Mouse (Mus musculus) MEL (cell line): ENCODE measurements around the gene Slc15a5. TPM values are rescaled to one million over a fixed set of nuclear protein-coding genes. Genes with fewer than 3 reads are reported as not detected.

Experiments used
- DNase-seq: peaks from one replicate; pipeline ENCODE4 v3.0.0; 2011; ENCODE audit warnings: low read depth, low spot score
- H3K27ac ChIP-seq: 2 replicates; pipeline ENCODE4 v1.5.1; 2012; ENCODE audit warnings: low read depth, mild to moderate bottlenecking, control low read depth, low read length, moderate library complexity; ENCODE audit not compliant: control insufficient read depth
- H3K27me3 ChIP-seq, 2 experiments: fragments of 150-350 bp in 1 of 2; sonication (generic) in 1 of 2; 2 replicates each; pipeline ENCODE4 v1.6.1; 2012; ENCODE audit warnings: low read length in 2 of 2, mild to moderate bottlenecking in 2 of 2, improper control_type of control experiment in 1 of 2, moderate library complexity in 1 of 2; ENCODE audit not compliant: insufficient read depth in 2 of 2, control insufficient read depth in 1 of 2
- H3K36me3 ChIP-seq, 2 experiments: 2 replicates each; pipeline ENCODE4 v1.6.1; 2012 to 2014; ENCODE audit warnings: low read length in 2 of 2, improper control_type of control experiment in 1 of 2, inconsistent platforms in 1 of 2, mild to moderate bottlenecking in 1 of 2; ENCODE audit not compliant: insufficient read depth in 2 of 2, control insufficient read depth in 1 of 2
- H3K4me1 ChIP-seq, 2 experiments: fragments of 150-350 bp in 1 of 2; sonication (generic) in 1 of 2; 2 replicates each; pipeline ENCODE4 v1.6.1; 2012; ENCODE audit warnings: low read length in 2 of 2, improper control_type of control experiment in 1 of 2, mild to moderate bottlenecking in 1 of 2; ENCODE audit not compliant: insufficient read depth in 2 of 2, control insufficient read depth in 1 of 2
- H3K4me3 ChIP-seq, 2 experiments: fragments of 150-350 bp in 1 of 2; sonication (generic) in 1 of 2; 2 replicates each; pipeline ENCODE4 v1.5.1; 2012; ENCODE audit warnings: low read depth in 2 of 2, low read length in 2 of 2, mild to moderate bottlenecking in 2 of 2, moderate library complexity in 2 of 2, control low read depth in 1 of 2, improper control_type of control experiment in 1 of 2; ENCODE audit not compliant: control insufficient read depth in 1 of 2, insufficient read depth in 1 of 2
- H3K79me2 ChIP-seq: 2 replicates; pipeline ENCODE4 v1.6.1; 2012; ENCODE audit warnings: mild to moderate bottlenecking, low read length, moderate library complexity; ENCODE audit not compliant: control insufficient read depth, poor library complexity, insufficient read depth
- H3K9ac ChIP-seq: 2 replicates; pipeline ENCODE4 v1.6.1; 2012; ENCODE audit warnings: low read depth, mild to moderate bottlenecking, control low read depth, low read length, moderate library complexity; ENCODE audit not compliant: control insufficient read depth, poor library complexity, severe bottlenecking
- H3K9me3 ChIP-seq: fragments of 150-350 bp; sonication (generic); replicated peaks from 2 replicates; pipeline ENCODE4 v1.6.1; 2012; ENCODE audit warnings: mild to moderate bottlenecking, low read length, improper control_type of control experiment, moderate library complexity; ENCODE audit not compliant: insufficient read depth
- BHLHE40 ChIP-seq: IDR thresholded peaks from 2 replicates; pipeline ENCODE4 v1.6.1; 2012; ENCODE audit warnings: low read depth, mild to moderate bottlenecking, inconsistent platforms, low read length, improper control_type of control experiment, borderline replicate concordance
- CHD1 ChIP-seq: IDR thresholded peaks from 2 replicates; pipeline ENCODE4 v1.6.1; 2012; ENCODE audit warnings: low read depth, mild to moderate bottlenecking, inconsistent platforms, low read length, improper control_type of control experiment
- EP300 ChIP-seq, 2 experiments: IDR thresholded peaks; 2 replicates each; pipeline ENCODE4 v1.6.1; 2011; ENCODE audit warnings: improper control_type of control experiment in 2 of 2, low read length in 2 of 2, low read depth in 1 of 2, mild to moderate bottlenecking in 1 of 2
- ETS1 ChIP-seq: IDR thresholded peaks from 2 replicates; pipeline ENCODE4 v1.6.1; 2012; ENCODE audit warnings: low read depth, mild to moderate bottlenecking, inconsistent platforms, low read length, improper control_type of control experiment, moderate library complexity
- GABPA ChIP-seq: IDR thresholded peaks from 2 replicates; pipeline ENCODE4 v1.6.1; 2012; ENCODE audit warnings: low read depth, mild to moderate bottlenecking, inconsistent platforms, low read length, improper control_type of control experiment, moderate library complexity
- JUND ChIP-seq: IDR thresholded peaks from 2 replicates; pipeline ENCODE4 v1.6.1; 2011; ENCODE audit warnings: low read depth, mild to moderate bottlenecking, improper control_type of control experiment, low read length
- MAFK ChIP-seq: IDR thresholded peaks from 2 replicates; pipeline ENCODE4 v1.6.1; 2011; ENCODE audit warnings: low read depth, mild to moderate bottlenecking, low read length, improper control_type of control experiment, borderline replicate concordance
- MAX ChIP-seq: IDR thresholded peaks from 2 replicates; pipeline ENCODE4 v1.6.1; 2011; ENCODE audit warnings: low read length, improper control_type of control experiment
- MEF2A ChIP-seq: IDR thresholded peaks from 2 replicates; pipeline ENCODE4 v1.6.1; 2014; ENCODE audit warnings: low read depth, mild to moderate bottlenecking, inconsistent platforms, low read length, improper control_type of control experiment; ENCODE audit not compliant: poor library complexity, insufficient replicate concordance, severe bottlenecking; ENCODE audit errors: extremely low read depth
- NELFE ChIP-seq: IDR thresholded peaks from 2 replicates; pipeline ENCODE4 v1.6.1; 2011; ENCODE audit warnings: low read depth, low read length, improper control_type of control experiment
- POLR2A ChIP-seq, 2 experiments: IDR thresholded peaks; 2 replicates each; pipeline ENCODE4 v1.6.1; 2011 to 2012; ENCODE audit warnings: low read length in 2 of 2, mild to moderate bottlenecking in 2 of 2, control low read depth in 1 of 2, improper control_type of control experiment in 1 of 2, low read depth in 1 of 2, moderate library complexity in 1 of 2; ENCODE audit not compliant: control insufficient read depth in 1 of 2, insufficient read depth in 1 of 2, poor library complexity in 1 of 2
- POLR2AphosphoS2 ChIP-seq: IDR thresholded peaks from 2 replicates; pipeline ENCODE4 v1.6.1; 2011; ENCODE audit warnings: low read length, improper control_type of control experiment
- RAD21 ChIP-seq: IDR thresholded peaks from 2 replicates; pipeline ENCODE4 v1.6.1; 2011; ENCODE audit warnings: mild to moderate bottlenecking, low read depth, low read length, improper control_type of control experiment
- RCOR1 ChIP-seq: IDR thresholded peaks from 2 replicates; pipeline ENCODE4 v1.6.1; 2012; ENCODE audit warnings: low read depth, mild to moderate bottlenecking, inconsistent platforms, low read length, improper control_type of control experiment
- SIN3A ChIP-seq: IDR thresholded peaks from 2 replicates; pipeline ENCODE4 v1.6.1; 2012; ENCODE audit warnings: low read length, improper control_type of control experiment, inconsistent platforms
- SMC3 ChIP-seq: IDR thresholded peaks from 2 replicates; pipeline ENCODE4 v1.6.1; 2011; ENCODE audit warnings: low read depth, low read length, improper control_type of control experiment
- TBP ChIP-seq: IDR thresholded peaks from 2 replicates; pipeline ENCODE4 v1.8.0; 2011; ENCODE audit warnings: low read depth, low read length, improper control_type of control experiment
- TCF12 ChIP-seq: IDR thresholded peaks from 2 replicates; pipeline ENCODE4 v1.6.1; 2014; ENCODE audit warnings: low read depth, mild to moderate bottlenecking, inconsistent platforms, low read length, improper control_type of control experiment, moderate library complexity
- UBTF ChIP-seq: IDR thresholded peaks from 2 replicates; pipeline ENCODE4 v1.6.1; 2012; ENCODE audit warnings: low read depth, mild to moderate bottlenecking, inconsistent platforms, low read length, improper control_type of control experiment, moderate library complexity, borderline replicate concordance; ENCODE audit not compliant: insufficient read depth
- USF1 ChIP-seq: IDR thresholded peaks from 2 replicates; pipeline ENCODE4 v1.6.1; 2014; ENCODE audit warnings: low read depth, mild to moderate bottlenecking, inconsistent platforms, low read length, improper control_type of control experiment, moderate library complexity
- ZC3H11A ChIP-seq: IDR thresholded peaks from 2 replicates; pipeline ENCODE4 v1.6.1; 2012; ENCODE audit warnings: low read depth, mild to moderate bottlenecking, inconsistent platforms, low read length, improper control_type of control experiment
- ZKSCAN1 ChIP-seq: IDR thresholded peaks from 2 replicates; pipeline ENCODE4 v1.6.1; 2012; ENCODE audit warnings: low read depth, mild to moderate bottlenecking, inconsistent platforms, low read length, improper control_type of control experiment, moderate library complexity
- ZMIZ1 ChIP-seq: IDR thresholded peaks from 2 replicates; pipeline ENCODE4 v1.6.1; 2012; ENCODE audit warnings: low read depth, mild to moderate bottlenecking, inconsistent platforms, low read length, improper control_type of control experiment, moderate library complexity
- ZNF384 ChIP-seq: IDR thresholded peaks from 2 replicates; pipeline ENCODE4 v1.6.1; 2012; ENCODE audit warnings: low read depth, mild to moderate bottlenecking, inconsistent platforms, low read length, improper control_type of control experiment
- polyA plus RNA-seq, 2 experiments: library from polyadenylated mRNA; stranded (reverse) in 1 of 2; unstranded in 1 of 2; fragments of >175 nt in 1 of 2; fragments of >200 nt in 1 of 2; gene quantifications; 2 replicates each; pipeline versions ENCODE4 v1.2.1 to v1.2.4; 2012; ENCODE audit warnings: low replicate concordance in 2 of 2, low read depth in 1 of 2; ENCODE audit not compliant: insufficient read length in 2 of 2, insufficient read depth in 1 of 2, missing spikeins in 1 of 2
- total RNA-seq: library from RNA; depleted of rRNA; stranded (reverse); fragments of 300-350 nt; gene quantifications from 2 replicates; pipeline ENCODE4 v1.2.3, GENCODE M21; 2012

The Slc15a5 gene
- total and polyA plus RNA-seq, 3 experiments: not detected

DNA sequence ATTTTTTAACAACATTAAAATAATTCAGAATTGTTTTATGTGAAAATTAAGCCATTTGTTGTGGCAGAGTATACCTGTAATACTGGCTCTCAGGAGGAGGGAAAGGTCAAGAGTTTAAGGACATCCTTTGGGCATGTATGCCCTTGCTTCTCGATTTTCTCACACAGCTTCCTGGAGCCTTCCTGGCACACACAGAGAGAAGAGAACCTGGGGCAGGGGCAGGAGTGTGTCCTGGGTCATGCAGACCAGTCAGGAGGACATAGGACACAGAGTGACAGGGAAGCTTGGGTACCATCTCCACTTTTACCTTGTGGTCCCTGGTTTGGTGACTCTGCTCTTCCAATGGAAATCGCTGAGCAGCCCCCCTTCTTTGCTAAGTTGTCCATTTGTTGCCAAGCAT is 6.2 kb downstream of the Slc15a5 start:
- Histone ChIP-seq H3K9me3 (no peaks in the 10 kb centered on the region), H3K27me3 (no peaks in the 10 kb centered on the region), H3K79me2 (no peaks in the 10 kb centered on the region), H3K9ac (no peak overlapping the region), H3K36me3 (no peaks in the 10 kb centered on the region), H3K4me1 (no peaks in the 10 kb centered on the region), H3K27ac (no peak overlapping the region), H3K4me3 (no peak overlapping the region)
- no peak for TF ChIP-seq RCOR1
- no peak for TF ChIP-seq ZMIZ1
- DNase-seq: no peak

DNA sequence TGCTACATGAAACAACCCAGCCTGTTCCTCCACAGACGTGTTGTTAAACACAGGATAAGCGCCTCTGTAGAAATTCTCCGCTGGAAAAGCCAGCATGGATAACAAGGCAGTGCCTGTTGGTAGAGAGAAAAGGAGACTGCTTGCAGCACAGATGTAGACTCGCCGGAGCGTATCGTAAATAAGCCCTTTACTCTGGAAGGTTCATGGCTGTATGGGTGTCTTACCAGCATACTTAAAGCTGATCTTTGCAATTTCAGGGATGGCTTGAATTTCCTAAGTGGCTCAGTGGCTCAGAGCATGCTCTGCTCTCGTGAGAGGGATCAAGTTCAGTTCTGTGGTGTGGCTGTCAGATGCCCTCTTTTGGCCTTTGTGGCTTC is 6.8 kb downstream of the Slc15a5 start:
- Histone ChIP-seq H3K4me3 (no peak overlapping the region), H3K27ac (no peak overlapping the region)

GRCm38 (mm10) chr6:138072110-138072962 is 7.4 kb downstream of the Slc15a5 start:
- no peaks in the 10 kb centered on the region for H3K9me3 ChIP-seq
- no peak for DNase-seq
- H3K4me3 ChIP-seq: no peak overlapping the region
- no peaks in the 10 kb centered on the region for H3K4me1 ChIP-seq
- TF ChIP-seq POLR2A (IDR thresholded peaks at IDR 0.05; ENCODE audit: control insufficient read depth in 1 of 2, insufficient read depth in 1 of 2, low read depth in 1 of 2, low read length in 2 of 2, poor library complexity in 1 of 2) (no peak), ZNF384 (no peak), TBP (no peak), MAX (no peak), SIN3A (no peak), RAD21 (no peak), TCF12 (no peak), ETS1 (no peak), EP300 (IDR thresholded peaks at IDR 0.05; ENCODE audit: low read depth in 1 of 2, low read length in 2 of 2) (no peak), MEF2A (no peak), SMC3 (no peak), NELFE (no peak), UBTF (no peak), CHD1 (no peak), USF1 (no peak), ZMIZ1 (no peak), BHLHE40 (no peak), MAFK (no peak)
- H3K27me3 ChIP-seq: no peaks in the 10 kb centered on the region
- H3K36me3 ChIP-seq: no peaks in the 10 kb centered on the region
- H3K79me2 ChIP-seq: no peaks in the 10 kb centered on the region
- no peak overlapping the region for H3K9ac ChIP-seq
- H3K27ac ChIP-seq: no peak overlapping the region

More for the DNA sequence above, 6.8 kb downstream of the Slc15a5 start:
- no peaks in the 10 kb centered on the region for H3K9me3 ChIP-seq
- no peak for TF ChIP-seq BHLHE40
- no peak for TF ChIP-seq ZKSCAN1
- TF ChIP-seq NELFE: no peak
- no peak for TF ChIP-seq MEF2A
- TF ChIP-seq GABPA: no peak
- TF ChIP-seq JUND: no peak
- TF ChIP-seq ETS1: no peak
- TF ChIP-seq CHD1: no peak
- TF ChIP-seq ZNF384: no peak
- TF ChIP-seq POLR2AphosphoS2: no peak
- TF ChIP-seq ZC3H11A: no peak
- H3K27me3 ChIP-seq: no peaks in the 10 kb centered on the region
- H3K79me2 ChIP-seq: no peaks in the 10 kb centered on the region
- H3K4me1 ChIP-seq: no peaks in the 10 kb centered on the region
- H3K9ac ChIP-seq: no peak overlapping the region
- no peaks in the 10 kb centered on the region for H3K36me3 ChIP-seq
- DNase-seq: no peak
